Mouse (Mus musculus): ENCODE measurements at regions not wholly inside any gene's neighbourhood (a gene's known extent, or its start where the extent isn't known, plus 50 kb on each side); places are given as distances from the start of the nearest gene placed in this dataset.

GRCm38 (mm10) chr9:32815473-32815872 is 179.5 kb downstream of the Ets1 start:
- no peak for DNase-seq (ENCODE audit: low spot score)

GRCm38 (mm10) chr9:32816649-32817425 is 180.8 kb downstream of the Ets1 start:
- no peak for DNase-seq (ENCODE audit: low spot score)

- no peak for DNase-seq (ENCODE audit: low spot score)
These were observed 181.7 kb downstream of the Ets1 start for GRCm38 (mm10) chr9:32817442-32818358.

GRCm38 (mm10) chr9:32823439-32824133 is 187.6 kb downstream of the Ets1 start:
- no peak for DNase-seq (ENCODE audit: low spot score)

- no peak for DNase-seq (ENCODE audit: low spot score)
These were observed 188.1 kb downstream of the Ets1 start for GRCm38 (mm10) chr9:32824134-32824531.

GRCm38 (mm10) chr9:32830268-32830891 is 194.4 kb downstream of the Ets1 start:
- no peak for DNase-seq (ENCODE audit: low spot score)

GRCm38 (mm10) chr9:32833373-32833772 is 197.4 kb downstream of the Ets1 start:
- no peak for DNase-seq (ENCODE audit: low spot score)

GRCm38 (mm10) chr9:32834751-32835625 is 199.0 kb downstream of the Ets1 start:
- no peak for DNase-seq (ENCODE audit: low spot score)

GRCm38 (mm10) chr9:32835626-32835971 is 199.6 kb downstream of the Ets1 start:
- no peak for DNase-seq (ENCODE audit: low spot score)

GRCm38 (mm10) chr9:32836371-32836770 is 200.3 kb downstream of the Ets1 start:
- DNase-seq (ENCODE audit: low spot score) = no peak

GRCm38 (mm10) chr9:32847361-32847760 is 211.3 kb downstream of the Ets1 start:
- no peak for DNase-seq (ENCODE audit: low spot score)

- no peak for DNase-seq (ENCODE audit: low spot score)
These were observed 216.3 kb downstream of the Ets1 start for GRCm38 (mm10) chr9:32852282-32852681.

GRCm38 (mm10) chr9:32863286-32863685 is 227.3 kb downstream of the Ets1 start:
- no peak for DNase-seq (ENCODE audit: low spot score)

- no peak for DNase-seq (ENCODE audit: low spot score)
These were observed 232.9 kb downstream of the Ets1 start for GRCm38 (mm10) chr9:32868936-32869335.

- DNase-seq (ENCODE audit: low spot score) = no peak
These were observed 238.4 kb downstream of the Ets1 start for GRCm38 (mm10) chr9:32874306-32874875.

- no peak for DNase-seq (ENCODE audit: low spot score)
These were observed 247.0 kb downstream of the Ets1 start for GRCm38 (mm10) chr9:32882819-32883587.

GRCm38 (mm10) chr9:32886008-32886650 is 250.1 kb downstream of the Ets1 start:
- DNase-seq (ENCODE audit: low spot score) = no peak

- DNase-seq (ENCODE audit: low spot score) = no peak
These were observed 263.8 kb downstream of the Ets1 start for GRCm38 (mm10) chr9:32899801-32900200.

GRCm38 (mm10) chr9:32901287-32901686 is 265.3 kb downstream of the Ets1 start:
- no peak for DNase-seq (ENCODE audit: low spot score)
